Mouse (Mus musculus): ENCODE data around the gene Ccdc34.

GRCm38 (mm10) chr2:110017087-110017486, 530 bp upstream of the Ccdc34 start:
- TF ChIP-seq CTCF (IDR thresholded peaks at IDR 0.05; ENCODE audit: control insufficient read depth, insufficient read depth, insufficient replicate concordance, low read depth, low read length) (no peak), POLR2A (IDR thresholded peaks at IDR 0.05; ENCODE audit: control insufficient read depth, low read depth, low read length) (no peak)

Measured in testis, adult 2 months (tissue).